Mouse (Mus musculus) megakaryocyte, embryonic 14.5 days (primary cell): ENCODE measurements at regions not wholly inside any gene's neighbourhood (a gene's known extent, or its start where the extent isn't known, plus 50 kb on each side); places are given as distances from the start of the nearest gene placed in this dataset.

Experiments
- FLI1 ChIP-seq: IDR thresholded peaks from 2 replicates; pipeline ENCODE4 v1.6.1; 2012; ENCODE audit warnings: low read length, inconsistent platforms, mixed read lengths
- GATA1 ChIP-seq: IDR thresholded peaks from 3 replicates; pipeline ENCODE4 v1.6.1; 2012; ENCODE audit warnings: mixed read lengths, low read length, inconsistent platforms, borderline replicate concordance

- TF ChIP-seq GATA1: no peak
- no peak for TF ChIP-seq FLI1
Measured at GRCm38 (mm10) chr10:98399864-98400263, 514.3 kb upstream of the Atp2b1 start.
